Mouse (Mus musculus): ENCODE data around the gene Smim14. TPM values are rescaled to one million over a fixed set of nuclear protein-coding genes. Genes with fewer than 3 reads are reported as not detected.

Smim14 gene
- polyA plus RNA-seq (2014; fragmentation: Illumina TruSeq; extraction: RNeasy Lipid Tissue Mini Kit (QIAGEN cat#74804); ENCODE audit: insufficient read depth, low read depth, low replicate concordance), result 137 TPM

DNA sequence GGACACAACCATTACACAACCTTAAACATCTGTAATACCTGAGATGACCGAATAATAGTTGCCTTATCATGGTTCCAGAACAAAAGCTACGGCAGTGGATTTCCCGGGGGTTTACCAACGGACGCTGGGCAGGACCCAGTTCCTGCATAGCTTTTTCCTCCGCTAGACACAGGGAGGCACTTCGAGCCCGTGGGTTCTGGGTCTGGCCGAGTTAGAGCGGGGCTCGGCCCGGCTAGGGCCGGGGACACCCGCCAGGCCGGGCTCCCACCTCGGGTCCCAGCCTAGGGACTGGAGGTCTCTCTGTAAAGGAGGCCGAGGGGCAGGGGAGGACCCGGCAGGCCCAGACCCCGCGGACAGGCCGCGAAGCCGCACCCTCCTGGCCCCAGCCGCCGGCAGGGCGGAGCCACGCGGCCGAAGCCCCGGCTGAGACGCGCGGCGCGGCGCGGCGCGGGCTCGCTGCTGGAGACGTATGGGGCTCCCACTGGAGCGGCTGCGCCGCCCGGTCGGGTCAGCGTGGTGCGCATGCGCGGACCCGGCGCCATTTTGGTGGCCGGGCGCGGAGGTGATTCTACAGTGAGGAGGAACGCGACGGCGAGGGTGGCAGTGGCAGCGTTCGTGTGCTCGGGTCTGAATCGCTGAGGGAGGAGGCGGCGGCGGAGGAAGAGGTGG lies at the start of gene Smim14, which contains the start of gene Ube2k:
Smim14 (minus strand) TSS at position 434 of the 669 bp plus-strand sequence.
Ube2k (plus strand) TSS at position 483 of the 669 bp plus-strand sequence.

DNA sequence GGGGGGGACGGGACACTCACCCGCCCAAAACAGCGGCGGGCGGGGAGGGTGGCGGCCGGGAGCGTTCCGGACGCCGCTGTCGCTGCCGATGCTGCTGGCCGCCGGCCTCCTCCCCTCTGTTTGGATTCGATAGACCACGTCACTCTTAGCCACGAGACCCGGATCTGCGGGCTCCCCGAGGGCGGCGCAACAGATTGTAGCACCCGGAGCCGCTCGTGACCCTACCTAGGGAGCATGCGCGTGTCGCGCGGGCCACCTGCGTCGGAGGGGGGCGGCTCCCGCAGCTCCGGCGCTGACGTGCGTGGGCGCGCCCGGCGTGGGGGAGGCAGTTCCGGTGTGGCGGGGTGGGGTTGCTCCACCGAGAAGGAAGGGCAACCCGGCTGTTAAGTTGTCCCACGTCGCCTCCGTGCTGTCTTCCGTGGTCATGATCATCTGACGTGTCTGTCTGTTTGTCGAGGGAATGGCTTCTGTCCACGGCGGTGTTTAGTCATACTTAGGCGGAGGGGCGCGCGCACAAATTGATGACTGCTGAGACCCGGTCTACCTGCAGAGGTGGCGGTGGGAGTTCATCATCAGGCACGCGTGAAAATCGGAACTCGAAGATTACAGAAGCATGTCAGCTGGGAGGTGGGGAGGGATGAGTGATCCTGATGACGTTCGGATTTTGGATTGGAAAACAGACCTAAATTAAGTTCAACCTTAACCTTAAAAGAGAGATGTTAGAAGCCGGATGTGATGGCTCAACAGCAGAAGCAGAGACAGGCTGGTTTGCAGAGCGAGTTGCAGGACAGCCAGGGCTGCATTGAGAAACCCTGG lies 44.1 kb downstream of the Smim14 start, which contains the start of gene Gm43552:
Gm43552 (minus strand) TSS at position 118 of the 816 bp plus-strand sequence.

GRCm38 (mm10) chr5:65435806-65436561 lies 101.0 kb downstream of the Smim14 start, which contains the start of gene Ugdh:
Gene Ugdh, minus strand, starts transcription at chr5:65435949.

Other genes with a start within 250 kb of the Smim14 start
- gene Rfc1, start 201.5 kb downstream of the Smim14 start, polyA plus RNA-seq (2014; fragmentation: Illumina TruSeq; extraction: RNeasy Lipid Tissue Mini Kit (QIAGEN cat#74804); ENCODE audit: insufficient read depth, low read depth, low replicate concordance), result 11.2 TPM
- 0.54 TPM for gene Klb, start 188.9 kb downstream of the Smim14 start, polyA plus RNA-seq (2014; fragmentation: Illumina TruSeq; extraction: RNeasy Lipid Tissue Mini Kit (QIAGEN cat#74804); ENCODE audit: insufficient read depth, low read depth, low replicate concordance)
- 2,376 TPM for gene Rpl9, start 145.7 kb downstream of the Smim14 start, polyA plus RNA-seq (2014; fragmentation: Illumina TruSeq; extraction: RNeasy Lipid Tissue Mini Kit (QIAGEN cat#74804); ENCODE audit: insufficient read depth, low read depth, low replicate concordance)
- gene Lias, start 145.7 kb downstream of the Smim14 start, polyA plus RNA-seq (2014; fragmentation: Illumina TruSeq; extraction: RNeasy Lipid Tissue Mini Kit (QIAGEN cat#74804); ENCODE audit: insufficient read depth, low read depth, low replicate concordance), result 19.1 TPM
- gene Ugdh, start 101.2 kb downstream of the Smim14 start, polyA plus RNA-seq (2014; fragmentation: Illumina TruSeq; extraction: RNeasy Lipid Tissue Mini Kit (QIAGEN cat#74804); ENCODE audit: insufficient read depth, low read depth, low replicate concordance), result 23.1 TPM
- gene Gm43552, start 44.4 kb downstream of the Smim14 start, polyA plus RNA-seq (2014; fragmentation: Illumina TruSeq; extraction: RNeasy Lipid Tissue Mini Kit (QIAGEN cat#74804); ENCODE audit: insufficient read depth, low read depth, low replicate concordance), result not detected
- gene Ube2k, start within 50 bp of the Smim14 start, polyA plus RNA-seq (2014; fragmentation: Illumina TruSeq; extraction: RNeasy Lipid Tissue Mini Kit (QIAGEN cat#74804); ENCODE audit: insufficient read depth, low read depth, low replicate concordance), result 47.8 TPM
- gene Pds5a, start 161.1 kb upstream of the Smim14 start, polyA plus RNA-seq (2014; fragmentation: Illumina TruSeq; extraction: RNeasy Lipid Tissue Mini Kit (QIAGEN cat#74804); ENCODE audit: insufficient read depth, low read depth, low replicate concordance), result 28.9 TPM
- 2.0 TPM for gene N4bp2, start 226.3 kb upstream of the Smim14 start, polyA plus RNA-seq (2014; fragmentation: Illumina TruSeq; extraction: RNeasy Lipid Tissue Mini Kit (QIAGEN cat#74804); ENCODE audit: insufficient read depth, low read depth, low replicate concordance)